Mouse (Mus musculus) C2C12 (cell line): ENCODE measurements at regions not wholly inside any gene's neighbourhood (a gene's known extent, or its start where the extent isn't known, plus 50 kb on each side); places are given as distances from the start of the nearest gene placed in this dataset.

ENCODE experiments used
- CTCF ChIP-seq: IDR thresholded peaks from one replicate; pipeline ENCODE4 v1.5.1; 2011; ENCODE audit not compliant: control insufficient read depth, insufficient read depth, insufficient read length
- MAX ChIP-seq: IDR thresholded peaks from one replicate; pipeline ENCODE4 v1.6.1; 2011; ENCODE audit warnings: mild to moderate bottlenecking, control low read depth
- USF1 ChIP-seq: IDR thresholded peaks from one replicate; pipeline ENCODE4 v1.6.1; 2011; ENCODE audit warnings: low read depth, mild to moderate bottlenecking, control low read depth, moderate library complexity

DNA sequence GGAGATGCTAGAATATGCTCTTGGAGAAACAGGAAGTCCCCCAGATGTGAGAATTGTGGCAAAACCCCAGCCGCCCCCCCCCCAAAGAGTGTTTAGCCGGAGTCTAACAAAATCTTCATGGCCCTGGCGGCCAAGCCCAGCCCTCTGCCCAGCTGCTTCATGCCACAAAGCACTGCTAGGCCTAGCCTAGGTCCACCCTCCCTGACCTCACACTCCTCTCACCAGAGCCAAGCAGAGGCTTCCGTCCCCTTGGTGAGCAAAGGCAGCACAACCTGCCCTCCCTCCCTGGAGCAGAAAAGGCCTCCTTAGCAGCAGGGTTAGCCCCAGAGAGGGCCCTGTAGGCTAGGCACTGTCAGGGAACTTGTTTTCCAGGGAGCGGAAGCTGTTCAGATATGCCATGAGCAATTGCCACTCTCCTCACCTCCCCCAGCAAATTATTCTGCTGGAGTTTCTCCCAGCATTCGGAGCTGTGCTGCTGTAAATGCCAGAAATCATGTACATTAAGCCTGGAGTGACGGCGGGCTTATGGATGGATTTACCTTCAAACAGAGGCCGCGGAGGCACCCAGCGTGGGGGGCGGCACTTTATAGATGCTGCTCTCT is 104.9 kb downstream of the H2al1j start:
- TF ChIP-seq CTCF (no peak), USF1 (no peak), MAX (no peak)
